Mouse (Mus musculus) gastrocnemius, postnatal 4 days (tissue): Measurements from ENCODE around the gene Mov10l1. TPM values are rescaled to one million over a fixed set of nuclear protein-coding genes. Genes with fewer than 3 reads are reported as not detected.

Experiments
- DNase-seq, 2 experiments: peaks; one replicate each; pipeline ENCODE4 v3.0.0; 2021 to 2022; ENCODE audit warnings: low spot score in 2 of 2, mixed read lengths in 2 of 2
- total RNA-seq, 2 experiments: library from RNA; stranded (reverse); gene quantifications; 2 replicates each; pipeline ENCODE4 v1.2.3; 2021

The Mov10l1 gene
- total RNA-seq, 2 experiments from 2014 or later: 0.44 TPM; not detected in 1

- no peak for DNase-seq
These were observed 91.4 kb downstream of the Mov10l1 start for GRCm38 (mm10) chr15:89073993-89074603.

- DNase-seq: no peak
These were observed 92.1 kb downstream of the Mov10l1 start, which contains the start of gene Trabd for GRCm38 (mm10) chr15:89074613-89075477. Trabd (plus strand) TSS chr15:89075124.

- DNase-seq: peak; percentile 86 to 91
These were observed 92.9 kb downstream of the Mov10l1 start for GRCm38 (mm10) chr15:89075478-89076147.

- peak; percentile 49 to 60 for DNase-seq
These were observed 93.5 kb downstream of the Mov10l1 start for GRCm38 (mm10) chr15:89076156-89076731.

- no peak for DNase-seq
These were observed 95.6 kb downstream of the Mov10l1 start for GRCm38 (mm10) chr15:89078208-89078836.

- DNase-seq: no peak
These were observed 101.2 kb downstream of the Mov10l1 start for GRCm38 (mm10) chr15:89083906-89084305.

- no peak for DNase-seq
These were observed 102.1 kb downstream of the Mov10l1 start for GRCm38 (mm10) chr15:89084826-89085225.

GRCm38 (mm10) chr15:89088607-89089247 lies 106.0 kb downstream of the Mov10l1 start, which contains the start of gene Selenoo:
Selenoo (plus strand) TSS chr15:89089084.
- peak; percentile 86 to 91 for DNase-seq

- peak in 1 of 2 experiments; percentile 51 for DNase-seq
These were observed 106.7 kb downstream of the Mov10l1 start for GRCm38 (mm10) chr15:89089248-89090051.

- no peak for DNase-seq
These were observed 108.0 kb downstream of the Mov10l1 start for GRCm38 (mm10) chr15:89090662-89091061.

GRCm38 (mm10) chr15:89092181-89092580 lies 109.5 kb downstream of the Mov10l1 start:
- no peak for DNase-seq

- no peak for DNase-seq
These were observed 114.7 kb downstream of the Mov10l1 start for GRCm38 (mm10) chr15:89097450-89097849.

GRCm38 (mm10) chr15:89098616-89099015 lies 115.9 kb downstream of the Mov10l1 start:
- DNase-seq: no peak

- no peak for DNase-seq
These were observed 118.1 kb downstream of the Mov10l1 start for GRCm38 (mm10) chr15:89100823-89101222.

- DNase-seq: no peak
These were observed 119.9 kb downstream of the Mov10l1 start for GRCm38 (mm10) chr15:89102646-89103045.

GRCm38 (mm10) chr15:89103921-89104320 lies 121.2 kb downstream of the Mov10l1 start:
- no peak for DNase-seq

- no peak for DNase-seq
These were observed 121.7 kb downstream of the Mov10l1 start for GRCm38 (mm10) chr15:89104425-89104824.
